Mouse (Mus musculus) liver, embryonic 14.5 days (tissue): ENCODE data around the gene Bend4. TPM values are rescaled to one million over a fixed set of nuclear protein-coding genes. Genes with fewer than 3 reads are reported as not detected.

Experiments used
- ATAC-seq: fragments of 200-750 bp; cut with Nextera tagmentation; 2 replicates; pipeline ENCODE4 v1.8.0; 2017; ENCODE audit warnings: moderate number of reproducible peaks, mild to moderate bottlenecking, moderate library complexity; ENCODE audit not compliant: insufficient read depth
- DNase-seq, 3 experiments: peaks; one replicate each; pipeline ENCODE4 v3.0.0-alpha.2; 2012 to 2013; ENCODE audit warnings: low read depth in 3 of 3, low spot score in 3 of 3
- H3K27ac ChIP-seq: fragments of 300-500 bp; sonication (generic); 2 replicates; pipeline ENCODE4 v1.5.1; 2014; ENCODE audit warnings: moderate library complexity, mild to moderate bottlenecking, control low read depth, inconsistent platforms
- H3K27me3 ChIP-seq: fragments of 300-500 bp; sonication (generic); 2 replicates; pipeline ENCODE4 v1.6.1; 2014; ENCODE audit warnings: mild to moderate bottlenecking, low read length, moderate library complexity; ENCODE audit not compliant: control insufficient read depth, insufficient read depth
- H3K36me3 ChIP-seq: fragments of 300-500 bp; sonication (generic); replicated peaks from 2 replicates; pipeline ENCODE4 v1.6.1; 2014; ENCODE audit warnings: low read depth; ENCODE audit not compliant: control insufficient read depth, insufficient read depth
- H3K4me1 ChIP-seq, 2 experiments: fragments of 200-500 bp in 1 of 2; fragments of 300-500 bp in 1 of 2; sonication (generic) in 1 of 2; replicated peaks; 2 replicates each; pipeline ENCODE4 v1.6.1; 2012 to 2014; ENCODE audit warnings: antibody characterized with exemption in 1 of 2, inconsistent platforms in 1 of 2, low read length in 1 of 2; ENCODE audit not compliant: control insufficient read depth in 2 of 2, insufficient read depth in 2 of 2
- H3K4me2 ChIP-seq: fragments of 300-500 bp; sonication (generic); 2 replicates; pipeline ENCODE4 v1.6.1; 2014; ENCODE audit warnings: low read depth, mild to moderate bottlenecking, control low read depth, moderate library complexity
- H3K4me3 ChIP-seq, 2 experiments: fragments of 200-500 bp in 1 of 2; fragments of 300-500 bp in 1 of 2; sonication (generic) in 1 of 2; 2 replicates each; pipeline ENCODE4 v1.5.1; 2012 to 2014; ENCODE audit warnings: low read depth in 2 of 2, low read length in 2 of 2, mild to moderate bottlenecking in 2 of 2, control low read depth in 1 of 2, inconsistent platforms in 1 of 2, moderate library complexity in 1 of 2; ENCODE audit not compliant: insufficient read depth in 1 of 2
- H3K9ac ChIP-seq: fragments of 300-500 bp; sonication (generic); replicated peaks from 2 replicates; pipeline ENCODE4 v1.6.1; 2014; ENCODE audit warnings: mild to moderate bottlenecking, control low read depth, moderate library complexity
- H3K9me3 ChIP-seq: fragments of 300-500 bp; sonication (generic); 2 replicates; pipeline ENCODE4 v1.6.1; 2016; ENCODE audit warnings: low read length, mixed read lengths; ENCODE audit not compliant: control insufficient read depth
- CTCF ChIP-seq: IDR thresholded peaks from 2 replicates; pipeline ENCODE4 v1.5.1; 2016; ENCODE audit warnings: antibody characterized with exemption, low read depth, control low read depth
- EP300 ChIP-seq: IDR thresholded peaks from 2 replicates; pipeline ENCODE4 v1.6.1; 2016; ENCODE audit warnings: antibody characterized with exemption, low read depth
- WGBS: fragments of 180-500 bp; shearing (Covaris S2); extraction: QIAGEN DNeasy Blood & Tissue Kit; methylation state at CpG from one replicate; pipeline ENCODE4 v1.1.7; 2014; ENCODE audit not compliant: insufficient replicate concordance; 5-methylcytosine and 5-hydroxymethylcytosine counted together
- polyA plus RNA-seq, 2 experiments: library from polyadenylated mRNA; depleted of rRNA in 1 of 2; stranded (reverse) in 1 of 2; unstranded in 1 of 2; fragments of >200 nt; fragmentation: Nextera tagmentation in 1 of 2; extraction: Ambion mirVana in 1 of 2; gene quantifications; 2 replicates each; pipeline versions ENCODE4 v1.2.1 to v1.2.3; 2012 to 2014

Bend4 gene
- polyA plus RNA-seq (2012; rRNA removed) (0.25 and 0.27 TPM in 2 replicates), polyA plus RNA-seq (2014; fragmentation: Nextera tagmentation; extraction: Ambion mirVana) (0.34 and 0.50 TPM in 2 replicates)

DNA sequence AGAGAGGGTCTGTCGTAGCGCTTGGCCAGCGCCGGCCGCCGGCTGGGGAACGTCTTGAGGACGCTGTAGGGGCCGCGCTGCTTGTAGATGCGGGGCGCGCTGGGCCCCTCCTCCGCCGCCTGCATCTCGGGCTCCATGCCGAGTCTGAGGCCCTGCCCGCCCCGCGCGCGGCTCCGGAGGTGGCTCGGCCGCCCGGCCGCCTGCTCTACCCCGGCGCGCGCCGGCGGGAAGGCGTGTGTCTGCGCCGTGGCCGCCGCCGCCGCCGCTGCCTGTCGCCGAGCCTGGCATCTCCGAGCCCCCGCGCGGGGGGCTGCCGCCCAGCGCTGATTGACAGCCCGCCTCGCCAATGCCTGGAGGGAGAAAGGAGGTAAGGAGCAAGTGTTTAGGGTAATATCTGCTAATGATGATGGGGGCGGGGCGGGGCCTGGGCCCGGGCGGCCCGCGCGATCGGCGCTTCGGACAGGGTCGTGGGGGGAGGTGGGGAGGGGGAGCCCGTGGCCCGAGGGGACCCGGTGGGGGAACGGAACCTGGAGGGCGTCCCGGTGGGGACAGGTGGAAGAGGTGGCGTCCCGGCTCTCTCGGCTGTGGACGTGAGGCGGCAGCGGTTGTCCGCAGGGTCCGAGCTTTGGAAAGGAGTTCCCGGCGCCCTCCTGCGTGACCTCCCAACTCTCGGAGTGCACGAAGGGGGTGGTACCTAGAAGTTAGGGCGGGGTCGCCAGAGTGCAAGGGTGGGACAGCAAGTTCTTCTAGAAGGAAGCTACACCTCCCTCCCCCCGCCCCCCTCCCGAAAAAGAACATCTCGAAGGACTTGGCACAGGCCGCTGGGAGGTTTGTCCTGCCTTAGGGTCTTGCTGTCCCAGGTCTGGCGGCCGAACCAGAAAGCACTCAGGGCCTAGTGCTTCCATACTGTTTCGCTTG, at the start of gene Bend4:
Bend4 (minus strand) TSS at position 868 of the 918 bp plus-strand sequence.
- 2% methylated on average over 83 of the region's 90 CpGs for WGBS
- Histone ChIP-seq H3K27me3 (peaks cover 43% of the 10 kb centered on the region), H3K4me1 (peaks cover 0 to 2% of the 10 kb centered on the region in 2 experiments; a peak in 1 of 4 replicates)

DNA sequence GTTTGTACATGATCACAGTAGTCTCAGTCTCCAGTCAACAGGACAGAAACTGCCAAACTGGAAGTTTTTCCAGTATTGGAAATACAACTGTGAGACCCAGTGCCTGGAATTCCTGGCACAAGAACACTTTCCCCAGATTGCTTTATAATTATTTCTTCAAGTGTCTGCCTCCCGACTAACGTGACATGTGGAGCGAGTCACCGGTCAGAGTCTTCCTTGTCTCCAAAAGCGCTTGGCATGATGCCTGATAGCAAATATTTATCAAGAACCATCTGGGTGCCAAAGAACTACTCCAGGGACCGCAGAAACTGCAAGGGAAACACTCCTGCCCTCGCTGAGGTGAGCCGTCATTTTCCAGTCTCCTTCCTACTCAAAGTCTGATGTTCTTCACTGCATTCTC, 45.6 kb upstream of the Bend4 start:
- 63% methylated on average over 8 of the region's 8 CpGs for WGBS
- no peak overlapping the region for H3K4me3 ChIP-seq
- no peaks in the 10 kb centered on the region for H3K4me1 ChIP-seq
- ATAC-seq (no peak), DNase-seq (no peak)
- H3K27me3 ChIP-seq = no peaks in the 10 kb centered on the region
- TF ChIP-seq EP300 = no peak
- TF ChIP-seq CTCF = no peak
- H3K27ac ChIP-seq = no peak overlapping the region
- H3K9ac ChIP-seq = no peak overlapping the region
- no peak overlapping the region for H3K4me2 ChIP-seq
- H3K9me3 ChIP-seq = no peaks in the 10 kb centered on the region
- no peaks in the 10 kb centered on the region for H3K36me3 ChIP-seq

More for the DNA sequence above, at the start of gene Bend4:
- TF ChIP-seq CTCF = no peak
- TF ChIP-seq EP300 = no peak
- no peak within 1 kb of the TSS for H3K9ac ChIP-seq
- peak within 1 kb of the TSS; percentile 55 for H3K4me3 ChIP-seq
- peak; percentile 37 for ATAC-seq
- H3K27ac ChIP-seq = no peak within 1 kb of the TSS
- peak in 2 of 3 experiments; percentile 22 to 28 for DNase-seq
- no peaks in the 10 kb centered on the region for H3K36me3 ChIP-seq
- peak within 1 kb of the TSS; percentile 69 for H3K4me2 ChIP-seq
- H3K9me3 ChIP-seq = no peaks in the 10 kb centered on the region

DNA sequence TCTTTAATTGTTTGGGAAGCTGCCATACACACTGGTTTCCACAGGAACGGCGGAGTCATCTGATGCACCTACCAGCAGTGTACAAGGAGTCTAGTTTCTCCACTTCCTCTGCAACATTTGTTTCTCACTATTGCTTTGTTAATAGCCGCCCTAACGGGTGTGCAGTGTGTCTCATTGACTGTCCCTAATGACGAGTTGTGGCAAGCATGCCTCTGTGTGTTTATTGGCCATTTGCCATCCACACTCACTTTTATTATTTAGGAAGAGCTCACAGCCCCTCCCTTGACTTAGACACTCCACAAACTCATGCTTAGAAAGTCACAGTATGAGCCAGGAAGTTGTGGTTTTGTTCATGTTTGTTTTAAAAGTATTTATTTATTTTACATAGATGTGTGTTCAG, 45.0 kb upstream of the Bend4 start:
- no peak for ATAC-seq
- Histone ChIP-seq H3K4me3 (no peak overlapping the region), H3K4me2 (no peak overlapping the region), H3K4me1 (no peaks in the 10 kb centered on the region), H3K36me3 (no peaks in the 10 kb centered on the region), H3K27ac (no peak overlapping the region), H3K9me3 (no peaks in the 10 kb centered on the region), H3K9ac (no peak overlapping the region), H3K27me3 (no peaks in the 10 kb centered on the region)
- no peak for DNase-seq
- TF ChIP-seq EP300 (no peak), CTCF (no peak)
- 64% methylated on average over 5 of the region's 5 CpGs for WGBS

DNA sequence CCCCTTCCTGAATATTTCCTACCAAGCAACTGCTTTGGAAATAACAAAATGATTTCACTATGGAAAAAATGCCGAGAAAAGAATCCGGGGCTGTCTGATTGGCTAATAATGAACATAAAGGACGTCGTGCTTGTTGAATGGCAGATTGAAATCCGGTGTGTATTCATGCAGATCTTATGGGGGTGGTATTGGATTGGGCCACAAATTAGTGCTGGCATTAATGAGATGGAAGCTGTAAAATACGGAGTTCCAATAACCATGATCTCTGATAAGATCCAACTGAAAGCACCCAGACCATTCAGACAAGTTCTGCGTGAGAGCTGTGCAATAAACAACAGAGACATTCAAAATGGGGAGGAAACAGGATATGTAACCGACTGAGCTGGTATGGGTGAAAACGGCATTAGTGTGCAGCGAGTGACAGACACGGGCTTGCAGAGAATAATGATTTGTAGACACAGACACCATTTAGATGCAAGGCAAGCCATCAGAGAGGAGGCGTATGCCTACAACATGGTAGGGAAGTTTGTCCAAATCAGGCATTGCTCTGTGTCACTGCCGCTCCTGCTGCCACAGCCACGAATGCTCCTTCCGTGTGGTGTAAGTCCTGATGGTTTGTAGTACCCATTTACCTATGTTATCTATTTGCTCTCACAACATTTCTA, 38.9 kb upstream of the Bend4 start:
- no peak for TF ChIP-seq EP300
- no peak for TF ChIP-seq CTCF
- H3K9ac ChIP-seq = no peak overlapping the region

DNA sequence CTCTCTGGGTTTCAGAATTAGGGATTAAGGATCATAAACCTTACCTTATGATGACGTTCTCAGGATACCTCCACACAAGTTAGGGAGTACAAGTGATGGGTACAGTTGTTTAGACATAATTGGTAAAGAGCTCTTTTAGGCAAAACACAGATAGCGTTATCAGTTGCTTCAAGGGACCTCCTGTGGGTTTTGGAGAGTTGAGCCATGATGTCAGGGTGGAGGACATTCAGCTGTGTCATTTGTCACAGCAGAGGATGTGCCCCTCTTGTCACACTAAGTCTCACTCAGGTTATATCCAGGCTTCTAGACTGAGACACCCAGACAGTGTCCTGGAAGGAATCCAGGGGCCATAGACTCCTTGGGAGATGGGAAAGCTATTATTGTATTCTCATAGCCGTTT, 36.8 kb upstream of the Bend4 start:
- Histone ChIP-seq H3K9ac (no peak overlapping the region), H3K4me3 (no peak overlapping the region), H3K36me3 (no peaks in the 10 kb centered on the region), H3K4me1 (no peaks in the 10 kb centered on the region), H3K27ac (no peak overlapping the region), H3K4me2 (no peak overlapping the region), H3K9me3 (no peaks in the 10 kb centered on the region), H3K27me3 (no peaks in the 10 kb centered on the region)
- DNase-seq = peak in 2 of 3 experiments; percentile 47 to 59
- ATAC-seq = no peak
- WGBS = 47% methylated on average over 3 of the region's 3 CpGs
- TF ChIP-seq CTCF (no peak), EP300 (no peak)

More for the DNA sequence above, 38.9 kb upstream of the Bend4 start:
- WGBS = 70% methylated on average over 15 of the region's 15 CpGs
- Histone ChIP-seq H3K9me3 (no peaks in the 10 kb centered on the region), H3K27me3 (no peaks in the 10 kb centered on the region), H3K4me3 (no peak overlapping the region), H3K4me2 (no peak overlapping the region), H3K36me3 (no peaks in the 10 kb centered on the region), H3K4me1 (no peaks in the 10 kb centered on the region), H3K27ac (no peak overlapping the region)
- DNase-seq (no peak), ATAC-seq (no peak)
